Mouse (Mus musculus) cerebellum, adult 2 months (tissue): ENCODE results near the gene Atg9b.

Experiments
- CTCF ChIP-seq: fragments of 200-500 bp; IDR thresholded peaks from 2 replicates; pipeline ENCODE4 v1.5.1; 2011; ENCODE audit warnings: low read depth, mild to moderate bottlenecking, control low read depth, low read length, moderate library complexity, borderline replicate concordance; ENCODE audit not compliant: insufficient read depth
- POLR2A ChIP-seq: fragments of 200-500 bp; IDR thresholded peaks from 2 replicates; pipeline ENCODE4 v1.6.1; 2011; ENCODE audit warnings: low read length, control low read depth, borderline replicate concordance; ENCODE audit not compliant: insufficient read depth

DNA sequence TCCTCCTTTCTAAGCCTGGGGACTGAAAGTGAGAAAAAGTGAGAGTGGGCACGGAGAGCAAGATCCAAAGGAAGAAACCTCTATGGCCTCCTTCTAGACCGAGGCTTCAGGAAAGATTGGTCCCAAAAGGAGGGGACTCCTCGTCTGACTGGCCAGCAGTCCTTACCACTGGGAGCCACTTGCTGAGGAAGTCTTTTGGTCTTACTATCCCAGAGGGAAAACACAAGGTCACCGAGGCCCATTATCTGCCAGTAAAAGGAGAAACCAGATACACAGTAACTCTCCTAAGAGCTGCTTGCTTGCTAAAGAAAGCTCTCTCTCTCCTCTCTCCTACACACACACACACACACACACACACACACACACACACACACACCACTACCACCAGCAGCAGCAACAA, 38.6 kb downstream of the Atg9b start:
- TF ChIP-seq CTCF (no peak), POLR2A (no peak)
